27 mouse cellular contexts compared by ENCODE assay signal in the genomic region with DNA sequence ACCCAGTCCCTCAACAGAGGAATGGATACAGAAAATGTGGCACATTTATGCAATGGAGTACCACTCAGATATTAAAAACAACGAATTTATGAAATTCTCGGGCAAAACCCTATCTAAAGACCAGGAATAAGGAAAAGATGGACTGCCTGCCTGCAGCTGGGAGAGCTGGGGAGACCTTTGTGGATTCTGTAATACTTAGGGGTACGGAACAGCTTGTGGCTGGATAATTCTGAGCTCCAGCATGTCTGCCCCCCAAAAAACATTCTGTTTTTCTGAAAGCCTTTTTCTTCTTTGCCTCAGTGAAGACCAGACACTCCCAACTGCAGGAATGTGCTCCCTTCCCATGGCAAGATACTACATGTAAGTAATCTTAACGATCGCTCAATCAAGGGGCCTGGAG. TPM values are rescaled to one million over a fixed set of nuclear protein-coding genes. Genes with fewer than 3 reads are reported as not detected.
A peak's percentile ranks its signal among the peaks of the same experiment; 100 is the strongest.
DNase-seq lines count a peak whose midpoint lies in the region; ATAC-seq lines count a peak whose summit lies in the region.
"Had no signal": no experiment of that assay in that cellular context is flagged by ENCODE, and none has a peak within 500 bp of the region (broad histone marks: within the 10 kb centered on the region; RNA-seq: fewer than 3 reads in every experiment).

A gene (plus strand): TSS at position 301 of the 400 bp plus-strand sequence.

- no peak within 1 kb of the TSS for H3K27ac ChIP-seq in embryonic facial prominence, embryonic 14.5 days (replicated peaks; ENCODE audit: low read depth, low read length)
- no peak within 1 kb of the TSS for H3K27ac ChIP-seq in embryonic facial prominence, embryonic 10.5 days (replicated peaks)
- 0 out of 2 replicates have a peak within 1 kb of the TSS, but pooled peaks have one; percentile 48 for H3K27ac ChIP-seq in embryonic facial prominence, embryonic 15.5 days (replicated peaks)

- H3K9ac ChIP-seq in embryonic facial prominence, embryonic 14.5 days (ENCODE audit: low read depth, low read length) = no peak within 1 kb of the TSS
- H3K9ac ChIP-seq in embryonic facial prominence, embryonic 15.5 days = no peak within 1 kb of the TSS

- H3K4me3 ChIP-seq in embryonic facial prominence, embryonic 14.5 days (ENCODE audit: low read depth, low read length) = no peak within 1 kb of the TSS
- no peak within 1 kb of the TSS for H3K4me3 ChIP-seq in embryonic facial prominence, embryonic 10.5 days
- H3K4me3 ChIP-seq in embryonic facial prominence, embryonic 15.5 days (replicated peaks) = no peak within 1 kb of the TSS

- peak; percentile 15 for DNase-seq in embryonic facial prominence, embryonic 14.5 days (ENCODE audit: low spot score)
- DNase-seq in embryonic facial prominence, embryonic 10.5 days (ENCODE audit: low spot score) = no peak
- DNase-seq in urinary bladder, postnatal 14 days (ENCODE audit: low spot score) = peak; percentile 9
- no peak for DNase-seq in urinary bladder, postnatal 10 days (ENCODE audit: low spot score)
- no peak for DNase-seq in left cerebral cortex, adult 8-10 months (ENCODE audit: low spot score in 2 of 2)
- DNase-seq: adrenal gland, adult 2 months; adrenal gland, adult 8-10 months; adrenal gland, postnatal 10 days; adrenal gland, postnatal 14 days; adrenal gland, postnatal 25 days; adrenal gland, postnatal 36 days; B cell, adult 2 months; cerebellum, adult 11 months; cerebellum, adult 11-12 months; cerebellum, adult 18-20 months had no signal

- 71% methylated on average over 5 of the region's 5 CpGs for WGBS in embryonic facial prominence, embryonic 14.5 days
- 82% methylated on average over 5 of the region's 5 CpGs for WGBS in embryonic facial prominence, embryonic 10.5 days
- WGBS in embryonic facial prominence, embryonic 15.5 days = 62% methylated on average over 5 of the region's 5 CpGs

- no peaks in the 10 kb centered on the region for H3K27me3 ChIP-seq in embryonic facial prominence, embryonic 14.5 days (replicated peaks; ENCODE audit: control insufficient read depth, insufficient read depth, low read length)
- H3K27me3 ChIP-seq in embryonic facial prominence, embryonic 10.5 days (replicated peaks; ENCODE audit: low read depth, poor library complexity, severe bottlenecking) = no peaks in the 10 kb centered on the region
- no peaks in the 10 kb centered on the region for H3K27me3 ChIP-seq in embryonic facial prominence, embryonic 15.5 days
- H3K27me3 ChIP-seq: CH12.LX had no signal

- no peak for ATAC-seq in embryonic facial prominence, embryonic 14.5 days (ENCODE audit: low read depth)
- no peak for ATAC-seq in embryonic facial prominence, embryonic 15.5 days (ENCODE audit: insufficient number of reproducible peaks, low FRiP score, low TSS enrichment, low read depth)
- ATAC-seq: activated CD4-positive, CD25-positive, alpha-beta regulatory T cell, adult 4 months; CD4-positive, CD25-positive, alpha-beta regulatory T cell, adult 4 months; Patski had no signal

- no peaks in the 10 kb centered on the region for H3K4me1 ChIP-seq in embryonic facial prominence, embryonic 14.5 days (ENCODE audit: control insufficient read depth, insufficient read depth, low read length)
- no peaks in the 10 kb centered on the region for H3K4me1 ChIP-seq in embryonic facial prominence, embryonic 10.5 days
- H3K4me1 ChIP-seq in embryonic facial prominence, embryonic 15.5 days = no peaks in the 10 kb centered on the region

- H3K9me3 ChIP-seq in embryonic facial prominence, embryonic 14.5 days (ENCODE audit: control insufficient read depth, low read length) = no peaks in the 10 kb centered on the region
- H3K9me3 ChIP-seq in embryonic facial prominence, embryonic 10.5 days = no peaks in the 10 kb centered on the region
- H3K9me3 ChIP-seq in embryonic facial prominence, embryonic 15.5 days (replicated peaks) = no peaks in the 10 kb centered on the region
- H3K9me3 ChIP-seq: G1E had no signal

- no peak within 1 kb of the TSS for H3K4me2 ChIP-seq in embryonic facial prominence, embryonic 14.5 days (ENCODE audit: low read depth, low read length)
- H3K4me2 ChIP-seq in embryonic facial prominence, embryonic 15.5 days (replicated peaks) = no peak within 1 kb of the TSS

- H3K36me3 ChIP-seq in embryonic facial prominence, embryonic 14.5 days (ENCODE audit: control insufficient read depth, insufficient read depth, low read length) = no peaks in the 10 kb centered on the region
- no peaks in the 10 kb centered on the region for H3K36me3 ChIP-seq in embryonic facial prominence, embryonic 10.5 days (replicated peaks)
- H3K36me3 ChIP-seq in embryonic facial prominence, embryonic 15.5 days = no peaks in the 10 kb centered on the region
- H3K36me3 ChIP-seq: G1E had no signal

RNA-seq across cellular contexts. Expression of the gene that starts here (rescaled TPM):
- not detected in 2 replicates for polyA plus RNA-seq in embryonic facial prominence, embryonic 14.5 days (2014; fragmentation: Nextera tagmentation; extraction: Ambion mirVana)
- polyA plus RNA-seq in embryonic facial prominence, embryonic 10.5 days (2016; fragmentation: Nextera tagmentation; extraction: Ambion mirVana) = not detected in 2 replicates
- 0.46 and 0.68 TPM in 2 replicates for polyA plus RNA-seq in embryonic facial prominence, embryonic 15.5 days (2015; fragmentation: Nextera tagmentation; extraction: Ambion mirVana)
- total RNA-seq in left cerebral cortex, adult 8-10 months (2022) = not detected
- total RNA-seq: adrenal gland, adult 18-20 months; adrenal gland, adult 2 months; adrenal gland, adult 8-10 months; adrenal gland, postnatal 10 days; adrenal gland, postnatal 14 days; adrenal gland, postnatal 25 days; adrenal gland, postnatal 36 days; adrenal gland, postnatal 4 days; CH12.LX; ES-E14; G1E; MEL had no signal
- polyA plus RNA-seq: activated CD4-positive, CD25-positive, alpha-beta regulatory T cell, adult 4 months; adrenal gland, adult 2 months; brain, embryonic 14.5 days; C2C12; CD4-positive, CD25-positive, alpha-beta regulatory T cell, adult 4 months; G1E; Patski had no signal

Comparison
In these comparisons a context has a peak if more than half of its experiments do, and no peak if none do; other contexts are left out.
1. Peak in DNase-seq in embryonic facial prominence, embryonic 14.5 days; RNA of the gene not detected or under 1 TPM.